Mouse (Mus musculus) thymus, adult 2 months (tissue): ENCODE results near the gene Add2. TPM values are rescaled to one million over a fixed set of nuclear protein-coding genes. Genes with fewer than 3 reads are reported as not detected.

Experiments
- DNase-seq: peaks from one replicate; pipeline ENCODE4 v3.0.0; 2021
- H3K27ac ChIP-seq: fragments of 200-500 bp; 2 replicates; pipeline ENCODE4 v1.5.1; 2012; ENCODE audit warnings: low read length, control low read depth; ENCODE audit not compliant: control insufficient read depth, insufficient read depth
- H3K27me3 ChIP-seq: fragments of 200-500 bp; 2 replicates; pipeline ENCODE4 v1.6.1; 2012; ENCODE audit warnings: mild to moderate bottlenecking, low read length, moderate library complexity, mixed read lengths; ENCODE audit not compliant: control insufficient read depth, insufficient read depth
- H3K36me3 ChIP-seq: fragments of 200-500 bp; 2 replicates; pipeline ENCODE4 v1.6.1; 2012; ENCODE audit warnings: mild to moderate bottlenecking, low read length, moderate library complexity; ENCODE audit not compliant: control insufficient read depth, insufficient read depth
- H3K4me1 ChIP-seq: fragments of 200-500 bp; replicated peaks from 2 replicates; pipeline ENCODE4 v1.6.1; 2012; ENCODE audit warnings: low read length; ENCODE audit not compliant: control insufficient read depth, insufficient read depth
- H3K4me3 ChIP-seq: fragments of 200-500 bp; 2 replicates; pipeline ENCODE4 v1.5.1; 2012; ENCODE audit warnings: mild to moderate bottlenecking, low read length, control low read depth, moderate library complexity; ENCODE audit not compliant: control insufficient read depth, insufficient read depth
- CTCF ChIP-seq: fragments of 200-500 bp; IDR thresholded peaks from 2 replicates; pipeline ENCODE4 v1.5.1; 2012; ENCODE audit warnings: mild to moderate bottlenecking, control low read depth, low read length, moderate library complexity, borderline replicate concordance; ENCODE audit not compliant: control insufficient read depth, poor library complexity, insufficient read depth; ENCODE audit errors: extremely low read depth
- POLR2A ChIP-seq: fragments of 200-500 bp; IDR thresholded peaks from 2 replicates; pipeline ENCODE4 v1.6.1; 2012; ENCODE audit warnings: mild to moderate bottlenecking, low read length, control low read depth, moderate library complexity; ENCODE audit not compliant: control insufficient read depth, poor library complexity, insufficient read depth; ENCODE audit errors: extremely low read depth
- WGBS: fragments of 180-500 bp; shearing (Covaris S2); methylation state at CpG from one replicate; pipeline ENCODE4 v1.1.7; 2018; 5-methylcytosine and 5-hydroxymethylcytosine counted together
- polyA plus RNA-seq: library from polyadenylated mRNA; depleted of rRNA; stranded (reverse); fragments of >200 nt; gene quantifications from 2 replicates; pipeline ENCODE4 v1.2.3, GENCODE M21; 2012

Add2 gene
- polyA plus RNA-seq, 1 experiment: 0.31 TPM

- no peaks in the 10 kb centered on the region for H3K4me1 ChIP-seq
- H3K27me3 ChIP-seq: no peaks in the 10 kb centered on the region
- no peak overlapping the region for H3K4me3 ChIP-seq
- no peaks in the 10 kb centered on the region for H3K36me3 ChIP-seq
- 40% methylated on average over 7 of the region's 7 CpGs for WGBS
- TF ChIP-seq POLR2A: no peak
- TF ChIP-seq CTCF: no peak
- no peak for DNase-seq
- H3K27ac ChIP-seq: no peak overlapping the region
These were observed 30.8 kb downstream of the Add2 start for GRCm38 (mm10) chr6:86059151-86059853.

GRCm38 (mm10) chr6:86060170-86060569 lies 31.7 kb downstream of the Add2 start:
- WGBS: 97% methylated on average over 3 of the region's 3 CpGs
- no peak for TF ChIP-seq POLR2A
- TF ChIP-seq CTCF: no peak
- H3K36me3 ChIP-seq: no peaks in the 10 kb centered on the region
- no peak overlapping the region for H3K27ac ChIP-seq
- no peak overlapping the region for H3K4me3 ChIP-seq
- no peak for DNase-seq
- no peaks in the 10 kb centered on the region for H3K4me1 ChIP-seq
- no peaks in the 10 kb centered on the region for H3K27me3 ChIP-seq

GRCm38 (mm10) chr6:86062226-86062625 lies 33.7 kb downstream of the Add2 start:
- H3K27ac ChIP-seq: no peak overlapping the region
- no peak overlapping the region for H3K4me3 ChIP-seq
- no peak for DNase-seq
- no peak for TF ChIP-seq CTCF
- no peak for TF ChIP-seq POLR2A
- H3K36me3 ChIP-seq: no peaks in the 10 kb centered on the region
- 84% methylated on average over 5 of the region's 5 CpGs for whole genome bisulfite sequencing
- no peaks in the 10 kb centered on the region for H3K4me1 ChIP-seq
- H3K27me3 ChIP-seq: no peaks in the 10 kb centered on the region

GRCm38 (mm10) chr6:86062684-86063083 lies 34.2 kb downstream of the Add2 start:
- Histone ChIP-seq H3K4me1 (no peaks in the 10 kb centered on the region), H3K27ac (no peak overlapping the region), H3K4me3 (no peak overlapping the region), H3K36me3 (no peaks in the 10 kb centered on the region), H3K27me3 (no peaks in the 10 kb centered on the region)
- no peak for DNase-seq
- WGBS: 93% methylated on average over 2 of the region's 2 CpGs
- TF ChIP-seq CTCF: no peak
- no peak for TF ChIP-seq POLR2A

- H3K36me3 ChIP-seq: no peaks in the 10 kb centered on the region
- no peak overlapping the region for H3K4me3 ChIP-seq
- 89% methylated on average over 6 of the region's 6 CpGs for WGBS
- no peak overlapping the region for H3K27ac ChIP-seq
- no peak for DNase-seq
- no peaks in the 10 kb centered on the region for H3K4me1 ChIP-seq
- TF ChIP-seq CTCF (no peak), POLR2A (no peak)
- H3K27me3 ChIP-seq: no peaks in the 10 kb centered on the region
These were observed 36.0 kb downstream of the Add2 start for GRCm38 (mm10) chr6:86064318-86065016.

- H3K4me3 ChIP-seq: no peak overlapping the region
- DNase-seq: no peak
- TF ChIP-seq CTCF (no peak), POLR2A (no peak)
- no peaks in the 10 kb centered on the region for H3K36me3 ChIP-seq
- no peak overlapping the region for H3K27ac ChIP-seq
- whole genome bisulfite sequencing: 86% methylated on average over 6 of the region's 6 CpGs
- no peaks in the 10 kb centered on the region for H3K27me3 ChIP-seq
- no peaks in the 10 kb centered on the region for H3K4me1 ChIP-seq
These were observed 38.2 kb downstream of the Add2 start for GRCm38 (mm10) chr6:86066727-86067126.
